Mouse (Mus musculus) gastrocnemius, postnatal 10 days (tissue): ENCODE data around the gene Clec4a4. TPM values are rescaled to one million over a fixed set of nuclear protein-coding genes. Genes with fewer than 3 reads are reported as not detected.
"Not testable (repeated sequence)": the region's sequence is repeated elsewhere in the genome, so short reads cannot be mapped to it uniquely, and the experiment has no call there.

Source experiments
- DNase-seq: peaks from one replicate; pipeline ENCODE4 v3.0.0; 2021; ENCODE audit warnings: mixed read lengths
- long read RNA-seq, 2 experiments: library from polyadenylated mRNA; stranded (forward); transcript quantifications; one replicate each; pipeline ENCODE4 v2.0.0; 2021
- total RNA-seq, 2 experiments: library from RNA; stranded (reverse); gene quantifications; 2 replicates each; pipeline ENCODE4 v1.2.3; 2021

The Clec4a4 gene
- total RNA-seq = not detected
- long read RNA-seq, experiment 1 = 0 reads
- long read RNA-seq, experiment 2 = 0 reads

GRCm38 (mm10) chr6:122989876-122990437 is at the start of gene Clec4a4:
Clec4a4 (plus strand) TSS chr6:122990367.
- DNase-seq = no peak

GRCm38 (mm10) chr6:122946760-122947159 is 43.4 kb upstream of the Clec4a4 start:
- DNase-seq = no peak

GRCm38 (mm10) chr6:122952401-122952800 is 37.8 kb upstream of the Clec4a4 start, which contains the start of gene Clec4a3:
Clec4a3 (plus strand) TSS chr6:122952515.
- no peak for DNase-seq

GRCm38 (mm10) chr6:122964562-122964961 is 25.6 kb upstream of the Clec4a4 start:
- DNase-seq = no peak

- DNase-seq = no peak
Observed at GRCm38 (mm10) chr6:122969048-122969447, 21.1 kb upstream of the Clec4a4 start.

- DNase-seq = not testable (repeated sequence)
Observed at GRCm38 (mm10) chr6:123004696-123005095, 14.5 kb downstream of the Clec4a4 start.

- no peak for DNase-seq
Observed at GRCm38 (mm10) chr6:123005591-123005990, 15.4 kb downstream of the Clec4a4 start.

- no peak for DNase-seq
Observed at GRCm38 (mm10) chr6:123049742-123050372, 59.7 kb downstream of the Clec4a4 start, which contains the start of gene Clec4b1. Clec4b1 (plus strand) TSS chr6:123049962.

Other genes starting within 250 kb of the Clec4a4 start
- 1 to 10 TPM; 2.2 to 3.8 TPM for gene Slc2a3, start 188.7 kb upstream of the Clec4a4 start, total RNA-seq
- 10 to 100 TPM; 18.4 to 22.9 TPM for gene Foxj2, start 170.5 kb upstream of the Clec4a4 start, total RNA-seq
- 1 to 10 TPM; 1.7 to 2.6 TPM for gene C3ar1, start 134.2 kb upstream of the Clec4a4 start, total RNA-seq
- 10 to 100 TPM; 23.0 to 23.5 TPM for gene Necap1, start 115.9 kb upstream of the Clec4a4 start, total RNA-seq
- gene Clec4a1, start 68.5 kb upstream of the Clec4a4 start, total RNA-seq = 1 to 10 TPM; 2.4 to 2.8 TPM
- 1 to 10 TPM; 1.9 to 2.7 TPM for gene Clec4a3, start 37.9 kb upstream of the Clec4a4 start, total RNA-seq
- not detected for gene Clec4b1, start 59.6 kb downstream of the Clec4a4 start, total RNA-seq
- 1 to 10 TPM; 1.3 to 2.9 TPM for gene Clec4a2, start 116.1 kb downstream of the Clec4a4 start, total RNA-seq
- not detected for gene Clec4b2, start 182.5 kb downstream of the Clec4a4 start, total RNA-seq
- gene Clec4n, start 239.5 kb downstream of the Clec4a4 start, total RNA-seq = 1 to 10 TPM; 1.6 TPM